Mouse (Mus musculus): ENCODE data around the gene Baz1b.

- TF ChIP-seq TAL1 (IDR thresholded peaks at IDR 0.05; ENCODE audit: low read length) (no peak), GATA1 (IDR thresholded peaks at IDR 0.05; ENCODE audit: low read length) (no peak)
These were observed 84.6 kb downstream of the Baz1b start for GRCm38 (mm10) chr5:135271563-135272165.

Data from erythroblast, embryonic 14.5 days (primary cell).